In the genomic region with DNA sequence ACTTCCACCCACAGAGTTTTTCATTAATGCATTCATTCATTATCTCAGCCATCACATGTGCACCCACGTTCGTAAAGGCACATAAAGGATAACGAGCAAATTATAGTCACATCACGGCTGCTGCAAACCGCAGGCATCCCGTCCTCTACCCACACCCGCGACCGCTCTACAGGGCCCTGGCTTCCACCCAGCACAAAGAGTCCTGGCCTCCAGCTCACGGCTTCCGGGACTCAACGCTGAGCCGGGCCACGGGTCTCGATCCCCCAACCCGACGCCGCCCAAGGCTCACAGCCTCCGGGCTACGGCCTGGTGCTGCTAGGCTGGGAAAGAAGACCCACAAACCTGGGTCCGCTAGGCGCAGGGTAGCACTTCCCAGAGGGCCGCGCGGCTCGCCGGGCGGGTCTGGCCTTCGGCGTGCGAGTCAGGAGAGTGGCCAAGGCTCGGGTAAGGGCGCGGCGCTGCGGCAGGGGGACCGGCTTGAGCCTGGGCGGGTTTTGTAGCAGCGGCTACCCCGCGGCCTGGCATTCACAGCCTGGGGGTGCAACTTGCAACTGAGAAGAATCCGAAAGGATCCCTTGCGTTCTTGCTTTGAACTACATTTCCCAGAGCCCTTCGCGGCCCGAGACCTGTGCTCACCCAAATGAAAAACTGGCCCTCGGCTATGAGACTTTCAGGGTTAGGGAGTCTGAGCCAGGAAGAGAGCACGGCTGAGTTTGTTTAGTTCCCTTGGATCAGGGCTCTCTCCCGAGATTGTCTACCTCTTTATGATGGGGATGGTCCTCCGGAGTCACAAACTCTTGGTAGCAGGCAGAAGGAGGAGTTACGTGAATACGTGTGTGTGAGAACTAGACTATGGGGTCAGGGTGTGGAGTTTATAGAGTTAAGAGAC, we compare ENCODE assay signal across 8 mouse cellular contexts. TPM values are rescaled to one million over a fixed set of nuclear protein-coding genes. Genes with fewer than 3 reads are reported as not detected.
DNase-seq lines count a peak whose midpoint lies in the region; ATAC-seq lines count a peak whose summit lies in the region.

A gene (minus strand): TSS at position 577 of the 889 bp plus-strand sequence.

- peak within 1 kb of the TSS; percentile 71 for H3K4me2 ChIP-seq in hindbrain, embryonic 16.5 days (ENCODE audit: low read length)

- WGBS in hindbrain, embryonic 16.5 days: under 1% methylated on average over 50 of the region's 52 CpGs
- under 1% methylated on average over 48 of the region's 52 CpGs for WGBS in macrophage (ENCODE audit: missing documents)

- H3K9me3 ChIP-seq in hindbrain, embryonic 16.5 days (ENCODE audit: control insufficient read depth, low read length): no peaks in the 10 kb centered on the region

- H3K9ac ChIP-seq in hindbrain, embryonic 16.5 days (ENCODE audit: low read depth, low read length): peak within 1 kb of the TSS; percentile 98

- ATAC-seq in hindbrain, embryonic 16.5 days: peak; percentile 94

- peak within 1 kb of the TSS; percentile 66 for H3K4me3 ChIP-seq in hindbrain, embryonic 16.5 days (ENCODE audit: low read length)
- peak within 1 kb of the TSS; percentile 51 for H3K4me3 ChIP-seq in macrophage (ENCODE audit: inconsistent target)

- H3K79me2 ChIP-seq in macrophage (ENCODE audit: inconsistent target): no peaks in the 10 kb centered on the region; the same call in 1 of the 2 replicates

- peaks cover 10% of the 10 kb centered on the region; the same call in 1 of the 2 replicates for H3K36me3 ChIP-seq in hindbrain, embryonic 16.5 days (ENCODE audit: control insufficient read depth, insufficient read depth, low read length)
- H3K36me3 ChIP-seq in macrophage (ENCODE audit: inconsistent target): no peaks in the 10 kb centered on the region

- H3K4me1 ChIP-seq in hindbrain, embryonic 16.5 days (ENCODE audit: control insufficient read depth, insufficient read depth, low read depth, low read length): no peaks in the 10 kb centered on the region

- no peaks in the 10 kb centered on the region for H3K27me3 ChIP-seq in hindbrain, embryonic 16.5 days (replicated peaks; ENCODE audit: control insufficient read depth, insufficient read depth, low read length)

- peak within 1 kb of the TSS; percentile 93 for H3K27ac ChIP-seq in hindbrain, embryonic 16.5 days (ENCODE audit: low read depth, low read length)
- peak within 1 kb of the TSS; percentile 46 for H3K27ac ChIP-seq in macrophage

- DNase-seq in WW6 (ENCODE audit: low read depth, low spot score): peak; percentile 80
- peak; percentile 44 to 64 for DNase-seq in cerebellum, postnatal 4 days (ENCODE audit: low spot score in 2 of 2)
- DNase-seq in gastrocnemius, adult 18-20 months (ENCODE audit: low spot score): peak; percentile 80
- peak; percentile 71 to 83 for DNase-seq in left cerebral cortex, adult 18-20 months (ENCODE audit: low spot score in 2 of 2)
- peak; percentile 82 for DNase-seq in right cerebral cortex, adult 18-20 months
- DNase-seq in urinary bladder, postnatal 10 days (ENCODE audit: low spot score): peak; percentile 28

RNA-seq across cellular contexts. Expression of the gene that starts here (rescaled TPM):
- 1 to 10 TPM; 5.4 to 6.4 TPM for total RNA-seq in gastrocnemius, adult 18-20 months (2021)
- polyA plus RNA-seq in hindbrain, embryonic 16.5 days (2015; fragmentation: Nextera tagmentation; extraction: Ambion mirVana): 20.7 and 23.3 TPM in 2 replicates
- 10 to 100 TPM; 14.9 to 18.5 TPM for total RNA-seq in left cerebral cortex, adult 18-20 months (2021)
- 10 to 100 TPM in 12 of 26 experiments, 1 to 10 TPM in 14; 1.7 to 18.5 (median 9.3) TPM for total RNA-seq in macrophage (2018; cell fraction: chromatin; rRNA removed)
- total RNA-seq in macrophage (2018; cell fraction: cytosol; rRNA removed): 1 to 10 TPM; 1.7 to 9.4 (median 6.3) TPM
- 10 to 100 TPM in 8 of 26 experiments, 1 to 10 TPM in 18; 1.1 to 17.3 (median 6.1) TPM for total RNA-seq in macrophage (2018; cell fraction: nucleus; rRNA removed)
- 4.4 to 6.4 TPM (median 5.5 TPM) in 3 replicates for polyA plus RNA-seq in macrophage (2018)

Comparison
In these comparisons a context has a peak if more than half of its experiments do, and no peak if none do; other contexts are left out.
1. Peak in every context shown above with its lines: DNase-seq, ATAC-seq, H3K4me3 ChIP-seq and H3K27ac ChIP-seq.
2. DNase-seq: peak in every context shown above with its lines; median percentile 82 in right cerebral cortex, adult 18-20 months; 80 in WW6; 80 in gastrocnemius, adult 18-20 months; 77 in left cerebral cortex, adult 18-20 months; 54 in cerebellum, postnatal 4 days; 28 in urinary bladder, postnatal 10 days.